Mouse (Mus musculus): ENCODE data around the gene Lifr. TPM values are rescaled to one million over a fixed set of nuclear protein-coding genes. Genes with fewer than 3 reads are reported as not detected.
A peak's percentile ranks its signal among the peaks of the same experiment; 100 is the strongest.

Lifr gene
- total RNA-seq, 2 experiments from 2014 or later = 0.15 TPM; not detected in 1

GRCm38 (mm10) chr15:7123781-7124450, 33.5 kb downstream of the Lifr start:
- no peak for ATAC-seq (replicated peaks; ENCODE audit: poor library complexity, severe bottlenecking)

- no peak for ATAC-seq (replicated peaks; ENCODE audit: poor library complexity, severe bottlenecking)
Observed at GRCm38 (mm10) chr15:7126171-7126570, 35.8 kb downstream of the Lifr start.

- no peak for ATAC-seq (replicated peaks; ENCODE audit: poor library complexity, severe bottlenecking)
Observed at GRCm38 (mm10) chr15:7128627-7129126, 38.3 kb downstream of the Lifr start.

- peak; percentile 38 for ATAC-seq (replicated peaks; ENCODE audit: poor library complexity, severe bottlenecking)
Observed at GRCm38 (mm10) chr15:7129127-7129943, 38.9 kb downstream of the Lifr start.

DNA sequence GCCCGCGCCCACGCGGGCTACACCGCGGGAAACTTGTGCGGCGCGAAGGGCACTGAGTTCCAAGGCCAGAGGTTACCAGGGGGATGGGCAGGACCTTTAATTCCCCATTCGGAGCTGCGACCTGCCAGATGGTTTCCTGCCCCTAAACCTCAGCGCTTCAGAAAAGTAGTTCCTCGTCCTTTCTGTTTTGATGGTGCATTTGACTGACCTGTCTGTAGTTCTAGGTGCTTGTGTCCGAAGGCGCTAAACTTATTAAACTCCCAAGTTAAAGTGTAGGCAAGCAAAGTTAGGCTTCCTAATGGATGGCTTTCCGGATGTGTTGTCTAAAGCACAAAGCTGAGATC, 39.5 kb downstream of the Lifr start:
- ATAC-seq (replicated peaks; ENCODE audit: poor library complexity, severe bottlenecking) = peak; percentile 6; the same call in 1 of the 2 replicates

DNA sequence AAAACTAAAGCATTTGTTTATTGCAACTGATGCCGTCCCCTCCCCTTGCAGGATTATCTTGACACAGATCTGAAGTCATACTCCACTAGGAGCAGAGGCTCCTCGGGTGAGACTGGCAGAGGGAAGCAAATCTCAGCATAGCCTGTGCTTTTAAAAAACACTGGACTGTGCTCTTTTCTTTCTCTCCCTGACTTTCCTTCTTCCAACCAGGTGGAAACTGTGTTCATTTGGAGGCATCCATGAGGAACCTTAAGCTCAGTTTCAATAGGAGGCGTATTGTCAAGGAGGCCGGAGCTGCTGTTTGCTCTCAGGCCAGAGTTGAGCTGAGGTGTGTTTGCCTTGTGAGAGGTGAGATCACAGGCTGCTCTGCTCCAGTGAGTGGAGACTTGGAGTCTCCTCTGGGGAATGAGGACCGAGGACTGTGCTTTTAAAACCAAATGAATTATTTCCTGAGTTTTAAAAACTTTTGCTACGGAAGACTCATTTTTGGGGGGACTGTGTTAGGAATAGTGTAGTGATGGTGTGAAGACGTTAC, 40.3 kb downstream of the Lifr start:
- ATAC-seq (replicated peaks; ENCODE audit: poor library complexity, severe bottlenecking) = no peak

DNA sequence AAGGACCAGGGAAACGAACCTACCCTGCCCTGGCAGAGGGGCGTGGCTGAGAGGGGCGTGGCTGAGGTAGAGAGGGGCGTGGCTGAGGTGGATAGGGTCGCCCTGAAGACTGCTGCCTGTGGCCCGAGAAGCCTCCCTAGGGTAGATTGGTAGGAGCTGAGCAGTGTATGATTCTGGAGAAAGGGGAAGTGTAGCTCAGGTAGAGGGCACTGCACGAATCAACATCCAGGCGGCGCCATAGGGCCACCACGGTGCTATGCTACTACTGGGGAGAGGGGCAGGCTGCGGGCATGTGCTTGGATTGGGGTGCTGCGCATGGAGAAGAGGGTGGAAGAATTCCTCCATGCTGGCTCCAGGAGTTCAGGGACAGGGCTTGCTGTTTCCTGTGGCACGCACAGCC, 42.3 kb downstream of the Lifr start:
- ATAC-seq (replicated peaks; ENCODE audit: poor library complexity, severe bottlenecking) = peak; percentile 79

DNA sequence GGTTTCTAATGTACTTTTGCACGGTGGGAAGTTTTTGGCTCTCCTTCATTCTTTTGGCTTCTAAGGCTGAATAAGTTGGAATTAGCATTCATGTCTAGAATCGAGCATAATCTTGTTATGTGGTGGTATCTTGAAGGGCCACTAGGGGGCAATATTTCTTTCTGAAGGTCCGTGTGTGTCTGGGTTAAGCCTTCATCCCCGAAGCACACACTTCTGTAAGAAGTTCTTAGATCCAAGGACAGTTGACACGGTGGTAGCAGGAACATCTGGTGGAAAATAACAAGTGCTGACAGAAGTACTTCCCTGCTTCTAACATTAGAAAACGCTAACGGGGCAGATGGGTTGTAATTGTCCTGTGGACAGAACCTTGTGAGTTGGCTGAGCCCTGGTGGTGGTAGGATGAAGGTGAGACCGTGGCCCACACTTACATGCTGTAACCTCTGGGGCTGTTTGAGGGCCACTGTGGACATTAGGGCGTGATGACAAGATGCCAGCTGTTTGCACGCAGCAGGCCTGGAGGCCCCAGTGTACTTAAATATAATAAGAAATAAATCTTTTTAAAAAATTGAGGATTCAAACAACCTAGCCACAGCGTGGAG, 44.1 kb downstream of the Lifr start:
- no peak for ATAC-seq (replicated peaks; ENCODE audit: poor library complexity, severe bottlenecking)

DNA sequence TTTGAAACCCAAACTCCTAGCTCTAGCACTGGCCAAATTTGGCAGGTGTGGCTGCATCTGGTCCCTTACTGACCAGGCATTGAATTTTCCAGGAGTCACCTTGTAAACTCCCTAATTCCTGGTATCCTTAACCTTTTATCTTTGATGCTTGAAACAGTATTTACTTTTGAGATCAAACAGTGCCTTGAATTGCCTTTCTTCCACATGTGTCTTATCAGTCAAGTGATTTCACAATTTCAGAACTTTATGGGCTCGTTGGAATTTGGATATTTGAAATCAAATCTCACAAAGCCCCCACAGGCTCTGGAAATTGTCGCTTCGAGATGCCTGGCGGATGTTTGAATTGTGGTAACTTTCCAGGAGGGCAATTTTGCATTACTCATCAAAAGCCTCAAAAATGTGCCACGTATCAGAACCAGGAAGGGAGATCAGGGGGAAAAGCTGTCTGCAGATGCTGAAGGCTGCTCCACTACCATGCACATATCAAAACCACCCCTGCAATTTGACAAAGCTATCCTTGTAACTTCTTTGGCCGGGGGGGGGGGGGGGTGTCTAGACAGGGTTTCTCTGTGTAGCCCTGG, 45.7 kb downstream of the Lifr start:
- no peak for ATAC-seq (replicated peaks; ENCODE audit: poor library complexity, severe bottlenecking)

GRCm38 (mm10) chr15:7136912-7137311, 46.5 kb downstream of the Lifr start:
- peak; percentile 73 for ATAC-seq (replicated peaks; ENCODE audit: poor library complexity, severe bottlenecking)

GRCm38 (mm10) chr15:7137607-7138006, 47.2 kb downstream of the Lifr start:
- no peak for ATAC-seq (replicated peaks; ENCODE audit: poor library complexity, severe bottlenecking)

GRCm38 (mm10) chr15:7138471-7138870, 48.1 kb downstream of the Lifr start:
- no peak for ATAC-seq (replicated peaks; ENCODE audit: poor library complexity, severe bottlenecking)

DNA sequence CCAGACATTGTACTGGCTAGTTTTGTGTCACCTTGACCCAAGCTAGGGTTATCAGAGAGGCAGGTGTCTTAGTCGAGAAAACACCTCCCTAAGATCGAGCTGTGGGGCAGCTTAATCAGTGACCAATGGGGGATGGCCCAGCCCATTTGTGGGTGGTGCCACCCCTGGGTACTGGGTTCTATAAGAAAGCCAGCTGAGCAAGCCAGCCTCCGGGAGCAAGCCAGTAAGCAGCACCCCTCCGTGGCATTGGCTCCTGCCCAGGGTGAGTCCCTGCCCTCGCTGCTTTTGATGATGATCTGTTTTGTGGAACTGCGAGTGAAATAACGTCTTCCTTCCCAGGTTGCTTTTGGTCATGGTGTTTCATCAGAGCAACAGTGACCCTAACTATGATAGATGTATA, 49.9 kb downstream of the Lifr start:
- ATAC-seq (replicated peaks; ENCODE audit: poor library complexity, severe bottlenecking) = no peak

DNA sequence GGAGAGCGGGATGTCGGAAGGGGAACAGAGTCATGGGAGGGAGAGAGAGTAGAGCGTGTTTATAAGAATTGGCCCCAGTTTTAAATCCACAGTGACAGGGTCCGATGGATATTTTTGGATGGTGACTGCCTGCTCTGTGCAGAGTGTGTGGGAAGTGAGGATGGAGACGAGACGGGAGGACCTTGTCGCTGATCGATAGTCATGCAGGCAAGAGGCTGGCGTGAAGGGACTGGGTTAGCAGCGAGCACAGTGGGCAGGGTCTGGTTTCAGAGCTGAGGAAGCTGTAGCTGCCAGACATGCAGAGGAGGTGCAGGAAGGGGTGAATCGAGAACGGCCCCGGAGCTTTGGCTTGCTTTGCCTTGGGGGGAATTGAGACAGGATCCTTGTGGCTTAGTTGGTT, 50.8 kb downstream of the Lifr start:
- ATAC-seq (replicated peaks; ENCODE audit: poor library complexity, severe bottlenecking) = no peak

DNA sequence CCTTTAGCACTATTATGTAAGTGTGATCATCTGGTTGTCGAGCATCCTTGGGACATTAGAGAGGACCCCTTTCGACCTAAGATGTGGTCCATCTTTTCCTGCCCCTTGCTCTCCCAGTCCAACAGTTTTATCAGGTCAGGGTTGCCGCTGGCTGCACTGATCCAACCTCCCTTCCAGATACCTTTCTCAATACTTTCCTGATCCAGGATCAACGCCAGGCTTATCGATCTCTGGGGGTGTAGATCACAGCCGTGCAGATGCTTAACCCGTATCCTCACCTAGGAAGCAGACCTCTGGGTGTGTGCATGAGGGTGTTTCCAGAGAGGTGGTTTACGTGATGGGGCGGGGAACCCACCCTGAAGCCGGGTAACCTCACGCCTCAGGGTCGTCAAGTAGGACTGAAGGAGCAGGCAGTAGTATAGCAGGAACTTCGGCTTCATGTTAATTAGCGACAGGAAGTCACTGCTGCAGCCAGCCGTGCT, 53.3 kb downstream of the Lifr start:
- ATAC-seq (replicated peaks; ENCODE audit: poor library complexity, severe bottlenecking) = no peak

DNA sequence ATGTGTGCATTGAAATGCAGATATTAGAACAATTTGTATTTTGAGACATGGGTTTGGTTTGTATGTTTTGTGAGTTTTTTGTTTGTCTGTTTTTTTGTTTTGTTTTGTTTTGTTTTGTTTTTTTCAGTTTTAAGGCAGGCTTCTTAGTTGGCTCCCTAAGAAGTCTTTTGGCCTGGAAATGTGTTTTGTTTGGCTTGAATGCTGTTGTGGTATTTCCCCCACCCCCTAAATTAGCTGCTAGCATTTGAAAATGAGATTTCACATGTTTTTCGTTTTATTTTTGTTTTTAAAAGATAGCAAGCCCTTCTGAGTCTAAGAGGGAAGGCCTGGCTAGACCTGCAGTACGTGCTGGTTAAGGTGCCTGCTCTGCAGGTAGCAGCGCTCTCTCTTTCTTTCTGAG, 54.1 kb downstream of the Lifr start:
- ATAC-seq (replicated peaks; ENCODE audit: poor library complexity, severe bottlenecking) = no peak

DNA sequence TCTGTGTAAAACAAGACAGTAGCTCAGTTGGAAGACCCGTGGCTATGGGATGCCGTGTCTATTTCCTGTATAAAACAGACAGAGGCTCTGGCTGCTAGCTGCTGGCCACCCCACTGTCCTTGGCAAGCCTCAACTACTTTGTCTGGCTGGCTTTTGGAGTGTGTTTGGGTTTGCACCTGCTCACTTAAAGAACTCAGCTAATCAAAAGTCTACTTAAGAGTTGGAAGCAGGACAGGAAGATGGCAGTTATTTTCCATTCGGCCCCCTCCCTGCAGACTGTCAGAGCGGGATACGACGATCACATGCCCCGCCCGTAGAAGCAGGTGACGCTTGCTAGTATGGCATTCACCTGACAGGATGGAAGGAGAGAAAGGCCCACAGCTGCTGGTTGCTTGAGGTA, 54.5 kb downstream of the Lifr start:
- no peak for ATAC-seq (replicated peaks; ENCODE audit: poor library complexity, severe bottlenecking)

- no peak for ATAC-seq (replicated peaks; ENCODE audit: poor library complexity, severe bottlenecking)
Observed at GRCm38 (mm10) chr15:7145555-7145954, 55.1 kb downstream of the Lifr start.

GRCm38 (mm10) chr15:7146529-7146928, 56.1 kb downstream of the Lifr start:
- no peak for ATAC-seq (replicated peaks; ENCODE audit: poor library complexity, severe bottlenecking)

DNA sequence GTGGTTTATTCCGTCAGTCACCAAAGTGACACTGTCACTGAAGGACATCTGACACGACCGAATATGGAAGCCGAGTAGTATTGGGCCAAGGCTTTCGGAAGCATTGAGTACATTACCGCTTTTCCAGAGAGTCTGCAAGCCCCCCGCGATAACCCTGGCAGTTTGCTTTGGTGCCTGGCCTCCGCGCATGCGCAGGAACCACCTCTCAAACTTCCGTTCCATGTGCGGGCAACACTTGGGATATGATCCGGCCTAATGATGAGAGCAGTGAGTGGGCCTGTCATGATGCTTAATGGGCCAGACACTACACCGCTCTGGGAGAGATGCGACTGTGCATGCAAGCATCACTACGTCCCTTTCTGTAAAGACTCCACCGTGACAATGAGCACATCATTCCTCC, 59.4 kb downstream of the Lifr start:
- no peak for ATAC-seq (replicated peaks; ENCODE audit: poor library complexity, severe bottlenecking)

DNA sequence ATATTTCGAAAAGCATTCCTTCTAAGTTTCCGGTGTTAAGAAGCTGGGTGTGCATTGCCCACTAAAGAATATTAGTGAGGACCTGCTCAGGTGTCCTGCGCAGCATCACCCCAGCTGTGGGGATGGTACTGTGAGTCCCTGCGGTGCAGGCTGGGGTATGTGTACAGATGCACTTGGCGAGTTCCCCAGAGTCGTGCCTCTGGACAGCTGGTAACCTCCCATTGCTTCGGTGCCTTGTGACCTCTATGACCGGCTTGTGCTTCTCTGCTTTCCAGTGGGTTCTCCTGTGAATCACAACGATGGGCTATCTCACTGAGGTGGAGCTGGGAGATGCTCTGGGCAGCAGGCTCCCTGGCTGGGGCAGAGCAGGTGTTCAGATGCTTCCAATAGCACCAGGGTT, 60.2 kb downstream of the Lifr start:
- ATAC-seq (replicated peaks; ENCODE audit: poor library complexity, severe bottlenecking) = no peak

Measured in granulocyte monocyte progenitor cell, adult 5-6 weeks (primary cell).